Mouse (Mus musculus) CH12F3 (cell line): ENCODE measurements around the gene Fbrs.
"Not testable (repeated sequence)": the region's sequence is repeated elsewhere in the genome, so short reads cannot be mapped to it uniquely, and the experiment has no call there.

Source experiments
- in situ Hi-C: fragments of 300-500 bp; cut with MboI; formaldehyde crosslinking; loops from 2 replicates; pipeline ENCODE4 v1.14.3; 2020; ENCODE audit warnings: low sequenced_read_pairs

Fbrs gene

DNA sequence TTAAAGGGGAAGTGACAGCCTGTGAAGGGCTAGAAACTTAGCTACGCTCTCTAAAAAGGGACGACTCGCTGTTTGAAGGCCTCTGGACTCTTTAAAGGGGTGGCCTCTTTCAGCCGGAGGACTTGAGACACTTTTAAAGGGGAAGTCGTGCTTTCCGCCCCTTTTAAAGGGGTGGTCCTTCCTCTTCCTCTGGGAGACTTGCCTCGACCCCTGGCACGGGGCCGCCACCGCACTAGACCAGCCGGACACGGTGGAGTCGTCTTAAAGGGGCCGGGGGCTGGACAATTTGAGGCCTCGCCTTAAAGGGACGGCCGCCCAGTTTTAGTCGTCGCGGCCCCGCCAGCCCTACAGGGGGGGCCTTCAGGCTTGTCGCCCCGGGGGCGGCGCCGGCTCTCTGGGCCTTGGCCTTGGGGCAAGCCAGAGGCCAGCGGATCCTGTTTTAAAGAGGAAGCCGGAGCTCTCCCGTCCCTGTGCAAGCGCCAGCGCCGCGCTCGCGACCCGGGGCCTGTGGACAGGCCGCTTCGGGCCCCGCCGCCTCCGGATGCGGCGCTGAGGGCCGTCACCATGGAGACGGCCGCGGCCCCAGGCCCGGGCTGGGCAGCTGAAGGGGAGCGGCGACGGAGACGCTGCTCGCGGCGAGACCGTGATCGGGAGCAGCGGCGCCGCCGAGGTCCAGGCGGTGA is at the start of gene Fbrs:
Fbrs (plus strand) TSS at position 565 of the 683 bp plus-strand sequence.
- in situ Hi-C loops: no loop called here

DNA sequence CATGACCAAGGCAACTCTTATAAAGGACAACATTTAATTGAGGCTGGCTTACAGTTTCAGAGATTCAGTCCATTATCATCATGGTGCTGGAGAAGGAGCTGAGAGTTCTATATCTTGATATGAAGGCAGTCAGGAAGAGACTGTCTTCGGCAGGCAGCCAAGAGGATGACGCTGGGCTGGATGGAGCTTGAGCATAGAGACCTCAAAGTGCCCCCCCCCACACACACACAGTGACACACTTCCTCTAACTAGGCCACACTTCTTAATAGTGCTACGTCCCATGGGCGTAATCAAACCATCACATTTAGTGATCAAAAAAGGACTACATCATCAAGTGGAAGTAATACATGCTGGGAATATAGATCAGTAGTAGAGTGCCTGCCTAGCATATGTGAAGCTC is 43.8 kb upstream of the Fbrs start:
- in situ Hi-C loops: no loop called here

GRCm38 (mm10) chr7:127437724-127438123 is 41.3 kb upstream of the Fbrs start:
- in situ Hi-C loops: no loop called here

DNA sequence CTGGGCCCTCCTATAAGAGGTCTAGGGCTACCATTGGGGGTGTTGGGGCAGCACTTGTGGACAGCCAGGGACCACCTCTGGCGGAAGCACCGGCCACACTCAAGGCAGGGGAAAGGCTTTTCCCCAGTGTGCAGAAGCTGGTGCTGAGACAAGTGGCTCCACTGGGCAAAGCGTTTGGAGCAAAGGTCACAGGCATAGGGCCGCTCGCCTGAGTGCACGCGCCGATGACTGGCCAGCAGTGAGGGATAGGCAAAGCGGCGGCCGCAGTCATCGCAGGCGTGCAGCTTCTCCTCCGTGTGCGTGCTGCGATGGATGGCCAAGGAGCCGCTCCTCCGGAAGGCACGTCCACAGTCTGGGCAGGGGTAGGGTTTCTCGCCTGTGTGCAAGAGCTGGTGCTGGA is 35.0 kb upstream of the Fbrs start:
- in situ Hi-C loops: no loop called here

- in situ Hi-C loops: no loop called here
Measured at GRCm38 (mm10) chr7:127448521-127449300, 30.3 kb upstream of the Fbrs start, which contains the start of gene Zfp689. Zfp689 (minus strand) TSS chr7:127449158.

- in situ Hi-C loops: no loop called here
Measured at GRCm38 (mm10) chr7:127449966-127450365, 29.0 kb upstream of the Fbrs start.

DNA sequence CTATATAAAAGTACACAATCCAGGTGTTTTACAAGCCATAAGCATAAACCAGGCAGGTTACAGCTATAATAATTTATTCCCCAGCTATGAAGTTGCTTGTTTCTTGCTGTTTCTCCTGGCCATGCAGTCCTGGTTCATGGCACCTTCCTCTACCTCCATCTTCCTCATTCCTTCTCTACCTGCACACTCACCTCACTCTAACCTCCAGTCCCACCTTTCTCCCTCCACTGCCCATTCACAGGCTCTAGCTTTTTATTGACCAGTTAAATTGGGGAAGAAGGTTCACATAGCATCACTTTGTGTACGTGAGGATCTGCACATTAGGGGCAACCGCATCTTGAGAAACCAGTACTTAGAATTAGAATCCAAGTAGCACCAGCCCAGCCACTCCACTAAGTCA is 25.9 kb upstream of the Fbrs start:
- in situ Hi-C loops: no loop called here

GRCm38 (mm10) chr7:127454905-127455304 is 24.1 kb upstream of the Fbrs start:
- in situ Hi-C loops: no loop called here

DNA sequence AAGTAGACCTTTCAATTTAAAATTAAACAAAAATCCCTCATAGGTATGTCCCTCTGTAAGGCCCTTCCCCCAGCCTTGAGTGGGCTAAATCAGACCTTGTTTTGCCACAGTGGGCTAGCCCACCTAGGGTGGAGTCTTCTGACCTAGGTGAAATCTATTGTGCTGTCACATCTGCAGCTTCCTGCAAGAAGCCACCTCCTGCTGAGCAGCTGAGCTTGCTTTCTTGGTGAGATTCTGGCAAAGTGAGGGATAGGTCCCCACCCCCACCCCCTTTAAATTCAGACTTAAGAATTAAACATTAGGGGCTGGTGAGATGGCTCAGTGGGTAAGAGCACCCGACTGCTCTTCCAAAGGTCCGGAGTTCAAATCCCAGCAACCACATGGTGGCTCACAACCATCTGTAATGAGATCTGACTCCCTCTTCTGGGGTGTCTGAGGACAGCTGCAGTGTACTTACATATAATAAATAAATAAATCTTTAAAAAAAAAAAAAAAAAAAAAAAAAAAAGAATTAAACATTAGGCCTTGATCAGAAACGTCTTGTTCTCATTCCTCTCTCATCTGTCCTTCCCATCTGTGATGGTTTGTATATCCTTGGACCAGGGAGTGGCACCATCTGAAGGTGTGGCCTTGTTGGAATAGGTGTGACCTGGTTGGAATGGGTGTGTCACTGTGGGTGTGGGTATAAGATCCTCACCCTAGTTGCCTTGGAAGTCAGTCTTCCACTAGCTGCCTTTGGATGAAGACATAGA is 20.5 kb upstream of the Fbrs start:
- in situ Hi-C loops: not testable (repeated sequence)

DNA sequence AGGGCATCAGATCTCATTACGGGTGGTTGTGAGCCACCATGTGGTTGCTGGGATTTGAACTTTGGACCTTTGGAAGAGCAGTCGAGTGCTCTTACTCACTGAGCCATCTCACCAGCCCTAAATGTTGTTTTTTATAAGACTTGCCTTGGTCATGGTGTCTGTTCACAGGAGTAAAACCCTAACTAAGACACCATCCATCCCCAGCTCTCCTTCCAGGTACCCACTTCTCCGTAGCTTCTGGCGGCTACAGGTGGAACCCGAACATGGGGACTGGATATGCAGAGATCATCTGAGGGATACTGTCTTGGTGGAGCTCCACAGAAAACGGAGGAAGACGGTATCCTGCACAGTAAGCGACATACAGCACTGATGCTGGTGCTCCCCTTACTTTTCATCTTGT is 19.7 kb upstream of the Fbrs start, which contains the start of gene Prr14:
Prr14 (plus strand) TSS at position 301 of the 400 bp plus-strand sequence.
- in situ Hi-C loops: not testable (repeated sequence)

GRCm38 (mm10) chr7:127465191-127465590 is 13.8 kb upstream of the Fbrs start:
- in situ Hi-C loops: no loop called here

- in situ Hi-C loops: not testable (repeated sequence)
Measured at GRCm38 (mm10) chr7:127465670-127466069, 13.3 kb upstream of the Fbrs start.

- in situ Hi-C loops: no loop called here
Measured at GRCm38 (mm10) chr7:127466606-127467005, 12.4 kb upstream of the Fbrs start.

DNA sequence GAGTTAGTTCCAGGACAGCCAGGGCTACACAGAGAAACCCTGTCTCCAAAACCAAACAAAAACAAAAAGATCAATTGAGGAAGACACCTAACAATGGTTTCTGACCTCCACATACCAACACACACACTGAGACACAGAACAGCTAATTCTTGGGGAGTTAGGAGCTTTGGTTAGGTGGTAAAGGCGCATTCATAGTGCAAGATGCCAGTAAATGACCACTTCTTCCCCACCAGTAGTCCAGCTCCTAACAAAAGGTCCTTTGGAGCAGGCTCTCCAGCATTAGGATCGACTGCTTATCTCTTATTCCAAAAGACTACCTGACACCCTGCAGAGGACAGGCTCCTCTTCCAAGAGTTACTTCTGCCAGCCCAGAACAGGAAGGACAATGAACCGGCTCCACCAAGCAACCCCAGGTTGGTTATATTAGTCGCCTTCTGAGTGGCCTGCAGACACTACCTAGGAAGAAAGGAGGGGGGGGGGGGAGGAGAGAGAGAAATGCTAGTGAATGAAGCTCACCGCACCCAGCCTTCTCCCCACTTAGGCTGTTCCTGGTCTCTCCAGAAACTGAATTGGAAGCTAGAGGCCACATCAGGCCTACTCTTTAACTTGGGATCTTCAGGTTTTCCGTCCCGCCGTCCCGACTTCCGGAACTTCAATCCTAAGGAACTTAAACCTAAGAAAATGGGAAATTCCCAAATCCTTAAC is 8.8 kb upstream of the Fbrs start:
- in situ Hi-C loops: no loop called here

GRCm38 (mm10) chr7:127470743-127471645 is 8.0 kb upstream of the Fbrs start:
- in situ Hi-C loops: no loop called here

- in situ Hi-C loops: no loop called here
Measured at GRCm38 (mm10) chr7:127471646-127472010, 7.4 kb upstream of the Fbrs start.

DNA sequence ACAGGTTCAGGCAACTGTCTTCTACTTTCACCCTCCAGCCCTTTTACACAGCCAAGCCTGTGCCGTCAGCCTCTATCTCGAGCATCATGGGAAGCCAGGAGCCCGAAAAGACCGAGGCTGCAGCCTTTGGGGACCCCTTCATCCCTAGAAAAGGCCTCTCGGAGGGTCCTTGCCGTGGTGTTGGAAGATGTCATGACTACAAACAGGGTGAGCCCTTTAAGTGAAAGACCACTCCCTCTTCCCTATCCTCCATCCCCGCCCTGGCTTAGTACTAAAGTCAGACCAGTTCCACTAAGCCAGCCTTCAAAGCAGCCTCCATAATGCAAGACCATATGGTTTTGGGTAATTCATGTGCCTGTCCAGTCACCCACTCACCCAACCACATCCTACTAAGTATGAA is 6.9 kb upstream of the Fbrs start:
- in situ Hi-C loops: no loop called here

GRCm38 (mm10) chr7:127473705-127474104 is 5.3 kb upstream of the Fbrs start:
- in situ Hi-C loops: no loop called here

GRCm38 (mm10) chr7:127474378-127475070 is 4.5 kb upstream of the Fbrs start:
- in situ Hi-C loops: no loop called here
